Mouse (Mus musculus) E14TG2a.4 (cell line): ENCODE measurements around the gene Ppih.

Experiments
- CTCF ChIP-seq: conservative IDR thresholded peaks from 2 replicates; pipeline ENCODE4 v1.5.1; 2014; ENCODE audit warnings: low read length
- NANOG ChIP-seq: IDR thresholded peaks from 2 replicates; pipeline ENCODE4 v1.6.1; 2014; ENCODE audit warnings: borderline replicate concordance, low read length, mixed read lengths
- POU5F1 ChIP-seq: IDR thresholded peaks from 2 replicates; pipeline ENCODE4 v1.6.1; 2014; ENCODE audit warnings: low read length, borderline replicate concordance

DNA sequence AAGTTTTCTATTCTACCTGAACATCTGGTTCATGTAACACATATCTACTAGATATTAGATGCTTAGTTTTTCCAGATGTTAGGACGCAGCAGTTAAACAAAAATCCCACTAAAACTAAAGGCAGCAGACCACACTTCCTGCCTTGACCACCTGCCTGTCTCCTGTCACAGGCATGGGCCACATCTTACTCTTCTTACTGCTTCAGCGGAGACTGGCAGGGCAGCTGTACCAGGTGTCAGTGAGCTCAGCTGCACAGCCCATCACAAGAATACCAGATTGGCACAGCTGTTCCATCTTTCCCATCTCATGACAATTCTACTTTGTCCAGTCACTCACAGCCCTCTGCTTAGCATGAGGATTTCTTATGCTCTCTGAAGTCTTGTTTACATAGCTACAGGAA is 23.0 kb downstream of the Ppih start:
- TF ChIP-seq CTCF (no peak), POU5F1 (no peak), NANOG (no peak)
